Mouse (Mus musculus) lung, postnatal 0 days (tissue): ENCODE measurements around the gene Cx3cl1. TPM values are rescaled to one million over a fixed set of nuclear protein-coding genes. Genes with fewer than 3 reads are reported as not detected.

Experiments used
- ATAC-seq: fragments of 200-750 bp; cut with Nextera tagmentation; 2 replicates; pipeline ENCODE4 v1.8.0; 2017; ENCODE audit warnings: moderate library complexity
- DNase-seq: peaks from one replicate; pipeline ENCODE4 v3.0.0-alpha.2; 2016; ENCODE audit warnings: low spot score
- H3K27ac ChIP-seq: fragments of 300-500 bp; sonication (generic); 2 replicates; pipeline ENCODE4 v1.5.1; 2014; ENCODE audit warnings: antibody characterized with exemption, mild to moderate bottlenecking, low read length, mixed read lengths
- H3K27me3 ChIP-seq: fragments of 300-500 bp; sonication (generic); replicated peaks from 2 replicates; pipeline ENCODE4 v1.6.1; 2014; ENCODE audit warnings: low read length, mixed read lengths; ENCODE audit not compliant: insufficient read depth
- H3K36me3 ChIP-seq: fragments of 300-500 bp; sonication (generic); 2 replicates; pipeline ENCODE4 v1.6.1; 2014; ENCODE audit warnings: low read length, mixed read lengths; ENCODE audit not compliant: insufficient read depth
- H3K4me1 ChIP-seq: fragments of 300-500 bp; sonication (generic); 2 replicates; pipeline ENCODE4 v1.6.1; 2014; ENCODE audit warnings: antibody characterized with exemption, low read depth, low read length, mixed read lengths; ENCODE audit not compliant: insufficient read depth
- H3K4me2 ChIP-seq: fragments of 300-500 bp; sonication (generic); replicated peaks from 2 replicates; pipeline ENCODE4 v1.6.1; 2014; ENCODE audit warnings: low read depth, mild to moderate bottlenecking, low read length, moderate library complexity, mixed read lengths
- H3K4me3 ChIP-seq: fragments of 300-500 bp; sonication (generic); 2 replicates; pipeline ENCODE4 v1.5.1; 2014; ENCODE audit warnings: low read depth, low read length
- H3K9ac ChIP-seq: fragments of 300-500 bp; sonication (generic); replicated peaks from 2 replicates; pipeline ENCODE4 v1.6.1; 2014; ENCODE audit warnings: low read depth, mild to moderate bottlenecking
- H3K9me3 ChIP-seq: fragments of 300-500 bp; sonication (generic); 2 replicates; pipeline ENCODE4 v1.6.1; 2016; ENCODE audit warnings: low read length, mixed read lengths
- CTCF ChIP-seq: IDR thresholded peaks from 2 replicates; pipeline ENCODE4 v1.5.1; 2016; ENCODE audit warnings: antibody characterized with exemption, mild to moderate bottlenecking
- EP300 ChIP-seq: IDR thresholded peaks from 2 replicates; pipeline ENCODE4 v1.6.1; 2016; ENCODE audit warnings: antibody characterized with exemption, mild to moderate bottlenecking, control low read depth
- WGBS: fragments of 180-500 bp; shearing (Covaris S2); extraction: QIAGEN DNeasy Blood & Tissue Kit; methylation state at CpG from one replicate; pipeline ENCODE4 v1.1.7; 2014; 5-methylcytosine and 5-hydroxymethylcytosine counted together
- polyA plus RNA-seq: library from polyadenylated mRNA; unstranded; fragments of >200 nt; fragmentation: Nextera tagmentation; extraction: Ambion mirVana; gene quantifications from 2 replicates; pipeline ENCODE4 v1.2.1, GENCODE M21; 2015

Gene Cx3cl1
- polyA plus RNA-seq, 1 experiment from 2014 or later, result 8.3 TPM

GRCm38 (mm10) chr8:94770945-94771344, 864 bp upstream of the Cx3cl1 start:
- no peak overlapping the region for H3K9ac ChIP-seq
- no peak overlapping the region for H3K4me3 ChIP-seq
- no peak for TF ChIP-seq EP300
- TF ChIP-seq CTCF, result no peak
- H3K9me3 ChIP-seq, result no peaks in the 10 kb centered on the region
- whole genome bisulfite sequencing, result 12% methylated on average over 6 of the region's 6 CpGs
- H3K27ac ChIP-seq, result no peak overlapping the region
- DNase-seq, result peak; percentile 81
- H3K36me3 ChIP-seq, result no peaks in the 10 kb centered on the region
- peak; percentile 48 for ATAC-seq
- H3K27me3 ChIP-seq, result no peaks in the 10 kb centered on the region
- H3K4me2 ChIP-seq, result no peak overlapping the region
- H3K4me1 ChIP-seq, result peaks cover 7% of the 10 kb centered on the region; the same call in 1 of the 2 replicates

DNA sequence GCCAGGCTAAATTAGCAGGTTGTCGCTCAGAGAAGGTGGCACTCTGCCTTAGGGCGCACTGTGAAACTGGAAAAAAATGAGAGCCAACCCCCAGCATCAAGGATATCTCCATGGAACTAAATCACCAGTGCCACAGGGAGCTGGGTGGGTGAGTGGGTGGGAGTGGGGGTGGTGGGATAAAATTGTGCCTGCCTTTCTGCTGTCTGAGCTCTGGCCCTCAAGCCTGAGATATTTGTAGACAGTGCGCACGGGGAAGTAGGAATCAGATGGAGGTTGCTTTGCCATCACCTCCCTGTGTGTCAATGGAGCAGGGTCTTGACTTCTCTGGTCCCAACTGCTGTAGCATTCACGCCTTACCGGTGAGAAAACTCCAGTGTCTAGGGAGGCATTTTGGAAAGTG, 1.2 kb downstream of the Cx3cl1 start:
- no peak overlapping the region for H3K4me3 ChIP-seq
- 59% methylated on average over 6 of the region's 6 CpGs for WGBS

GRCm38 (mm10) chr8:94773700-94774171, 1.9 kb downstream of the Cx3cl1 start:
- H3K36me3 ChIP-seq, result no peaks in the 10 kb centered on the region
- H3K9me3 ChIP-seq, result no peaks in the 10 kb centered on the region
- no peak overlapping the region for H3K4me2 ChIP-seq
- TF ChIP-seq EP300 (no peak), CTCF (no peak)
- H3K27ac ChIP-seq, result no peak overlapping the region
- peaks cover 17% of the 10 kb centered on the region; the same call in 1 of the 2 replicates for H3K4me1 ChIP-seq
- H3K9ac ChIP-seq, result no peak overlapping the region
- DNase-seq (no peak), ATAC-seq (no peak)
- H3K27me3 ChIP-seq, result no peaks in the 10 kb centered on the region
- no peak overlapping the region for H3K4me3 ChIP-seq
- 55% methylated on average over 12 of the region's 12 CpGs for WGBS

More for the DNA sequence above, 1.2 kb downstream of the Cx3cl1 start:
- no peaks in the 10 kb centered on the region for H3K27me3 ChIP-seq
- no peak overlapping the region for H3K27ac ChIP-seq
- TF ChIP-seq CTCF (no peak), EP300 (no peak)
- H3K36me3 ChIP-seq, result no peaks in the 10 kb centered on the region
- no peak for ATAC-seq
- H3K4me2 ChIP-seq, result peak overlapping the region; percentile 79
- DNase-seq, result no peak
- H3K4me1 ChIP-seq, result peaks cover 10% of the 10 kb centered on the region; the same call in 1 of the 2 replicates
- no peaks in the 10 kb centered on the region for H3K9me3 ChIP-seq
- H3K9ac ChIP-seq, result no peak overlapping the region

DNA sequence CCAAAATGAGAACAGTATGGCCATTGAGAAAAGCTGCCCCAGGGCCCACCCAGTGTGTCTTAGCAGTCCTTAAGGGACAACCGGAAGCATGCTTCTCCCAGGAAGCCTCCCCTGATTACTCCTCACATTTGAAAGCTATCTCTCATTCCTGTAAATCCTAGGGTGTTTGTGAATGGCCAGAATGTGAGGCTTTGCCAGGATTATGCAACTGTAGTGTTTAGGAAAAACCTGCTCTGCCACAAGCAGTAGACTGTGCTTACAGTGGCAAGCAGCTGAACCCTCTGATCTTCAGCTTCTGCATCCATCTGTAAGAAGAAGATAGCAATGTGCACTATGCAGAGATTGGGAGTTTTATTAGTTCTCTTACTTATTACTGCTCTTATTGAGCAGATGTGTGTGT, 2.8 kb downstream of the Cx3cl1 start:
- ATAC-seq (no peak), DNase-seq (peak; percentile 38)
- Histone ChIP-seq H3K27me3 (no peaks in the 10 kb centered on the region), H3K36me3 (no peaks in the 10 kb centered on the region), H3K9me3 (no peaks in the 10 kb centered on the region), H3K4me3 (no peak overlapping the region), H3K4me1 (peaks cover 19% of the 10 kb centered on the region; the same call in 1 of the 2 replicates), H3K27ac (no peak overlapping the region), H3K4me2 (no peak overlapping the region), H3K9ac (no peak overlapping the region)
- TF ChIP-seq CTCF, result no peak
- TF ChIP-seq EP300, result no peak
- WGBS, result 78% methylated on average over 1 of the region's 1 CpGs

DNA sequence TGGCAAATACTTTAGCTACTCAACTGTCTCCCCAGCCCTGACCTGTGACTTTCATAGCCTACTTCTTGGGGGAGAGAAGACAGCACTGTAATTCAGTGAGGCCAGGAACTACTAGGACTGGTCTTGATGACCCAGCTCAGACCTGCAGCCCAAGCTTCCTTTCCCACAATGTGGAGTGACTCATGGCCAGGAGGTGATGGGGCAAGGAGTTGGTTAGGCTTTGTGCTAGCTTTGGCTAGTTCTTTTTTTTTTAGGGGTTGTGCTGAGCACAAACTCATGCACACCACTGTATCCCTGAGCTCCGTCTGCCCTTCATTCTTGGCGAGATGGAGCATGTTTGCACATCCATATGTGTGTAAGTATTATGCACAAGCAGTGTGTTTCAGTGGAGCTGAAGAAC, 4.5 kb downstream of the Cx3cl1 start:
- Histone ChIP-seq H3K4me1 (peaks cover 19% of the 10 kb centered on the region; the same call in 1 of the 2 replicates), H3K27me3 (no peaks in the 10 kb centered on the region), H3K9ac (no peak overlapping the region), H3K27ac (no peak overlapping the region), H3K4me2 (no peak overlapping the region), H3K4me3 (no peak overlapping the region), H3K36me3 (no peaks in the 10 kb centered on the region), H3K9me3 (no peaks in the 10 kb centered on the region)
- TF ChIP-seq EP300, result no peak
- no peak for TF ChIP-seq CTCF
- 76% methylated on average over 2 of the region's 2 CpGs for WGBS
- no peak for ATAC-seq
- no peak for DNase-seq

- peak; percentile 14 for DNase-seq
- TF ChIP-seq EP300 (no peak), CTCF (no peak)
Measured at GRCm38 (mm10) chr8:94778036-94778435, 6.2 kb downstream of the Cx3cl1 start.

GRCm38 (mm10) chr8:94778473-94778872, 6.7 kb downstream of the Cx3cl1 start:
- Histone ChIP-seq H3K4me2 (no peak overlapping the region), H3K4me3 (no peak overlapping the region), H3K27ac (peak overlapping the region; percentile 20; the same call in 1 of the 2 replicates), H3K9me3 (no peaks in the 10 kb centered on the region), H3K27me3 (no peaks in the 10 kb centered on the region), H3K9ac (no peak overlapping the region), H3K4me1 (peaks cover 17% of the 10 kb centered on the region; the same call in 1 of the 2 replicates), H3K36me3 (no peaks in the 10 kb centered on the region)
- peak; percentile 69 for DNase-seq
- ATAC-seq, result peak; percentile 83
- TF ChIP-seq EP300 (no peak), CTCF (no peak)
- 2% methylated on average over 5 of the region's 5 CpGs for WGBS

More at GRCm38 (mm10) chr8:94778036-94778435, 6.2 kb downstream of the Cx3cl1 start:
- Histone ChIP-seq H3K36me3 (no peaks in the 10 kb centered on the region), H3K4me2 (no peak overlapping the region), H3K4me3 (no peak overlapping the region), H3K4me1 (peaks cover 17% of the 10 kb centered on the region; the same call in 1 of the 2 replicates), H3K9me3 (no peaks in the 10 kb centered on the region), H3K27me3 (no peaks in the 10 kb centered on the region), H3K27ac (0 out of 2 replicates have a peak overlapping the region, but pooled peaks have one; percentile 20), H3K9ac (no peak overlapping the region)
- WGBS, result 42% methylated on average over 10 of the region's 10 CpGs
- ATAC-seq, result peak; percentile 33
